Mouse (Mus musculus): Measurements from ENCODE around the gene Gca.

Gene Gca

GRCm38 (mm10) chr2:62664135-62664670 lies at the start of gene Gca:
Gene Gca, plus strand, starts transcription at chr2:62664285.
- peak; percentile 56 for DNase-seq (ENCODE audit: low read depth)

DNA sequence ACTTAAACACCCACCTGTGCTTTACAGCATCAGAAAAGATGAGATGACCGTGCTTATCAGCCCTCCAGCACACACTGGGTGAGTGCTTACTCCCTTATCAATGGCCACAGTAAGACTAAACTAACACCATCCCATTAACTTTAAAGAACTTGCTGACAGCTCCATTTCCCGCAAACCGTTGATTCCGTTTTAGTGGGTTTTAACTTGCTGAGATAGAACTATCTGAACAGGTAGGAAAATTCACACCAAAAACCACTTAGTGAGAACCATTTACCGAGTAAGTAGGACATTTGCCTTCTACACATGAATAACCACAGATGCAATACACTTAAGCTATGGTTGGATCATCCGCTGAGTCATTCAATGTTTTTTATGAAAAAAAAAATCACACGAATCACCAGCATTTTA lies 45.1 kb upstream of the Gca start:
- DNase-seq (ENCODE audit: low read depth) = no peak

- no peak for DNase-seq (ENCODE audit: low read depth)
Observed at GRCm38 (mm10) chr2:62619679-62620078, 44.4 kb upstream of the Gca start.

GRCm38 (mm10) chr2:62623024-62623441 lies 41.1 kb upstream of the Gca start:
- DNase-seq (ENCODE audit: low read depth) = peak; percentile 18

GRCm38 (mm10) chr2:62627728-62628127 lies 36.4 kb upstream of the Gca start:
- DNase-seq (ENCODE audit: low read depth) = peak; percentile 71

DNA sequence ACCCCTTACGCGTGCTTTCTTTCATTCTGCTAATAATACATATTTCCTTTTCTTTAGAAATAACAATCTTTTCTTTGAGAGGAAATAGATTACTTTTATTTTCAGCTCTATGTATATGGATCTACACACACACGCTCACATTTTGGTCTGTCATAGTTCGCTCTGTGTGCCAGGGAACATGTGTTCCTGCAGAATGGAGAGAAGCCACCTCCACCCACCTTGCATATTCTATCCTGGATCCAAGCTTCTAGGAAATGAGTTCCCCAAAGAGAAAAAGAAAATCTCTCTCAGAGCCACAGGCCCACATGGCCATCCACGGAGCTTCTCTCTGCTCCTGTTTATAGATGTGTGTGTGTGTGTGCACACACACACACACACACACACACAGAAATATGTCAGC lies 35.7 kb upstream of the Gca start:
- DNase-seq (ENCODE audit: low read depth) = no peak

DNA sequence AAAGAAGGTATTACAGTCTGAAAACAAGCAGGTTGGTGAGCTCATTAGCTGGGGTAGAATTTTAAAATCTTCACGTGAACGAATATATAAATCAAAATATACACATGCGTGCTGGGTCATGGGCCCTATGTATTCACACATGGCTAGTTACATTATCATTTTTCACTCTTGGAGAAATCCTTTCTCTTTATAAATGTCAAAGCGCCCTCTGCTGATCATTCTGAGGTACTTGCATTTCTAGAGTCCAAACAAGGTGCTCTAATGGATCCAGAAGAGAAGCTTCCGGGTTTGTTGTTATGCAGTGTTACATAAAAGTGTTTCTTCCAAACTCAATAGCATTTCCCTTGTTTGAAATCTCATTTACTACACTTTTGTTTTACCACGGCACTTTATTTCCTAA lies 33.6 kb upstream of the Gca start:
- peak; percentile 69 for DNase-seq (ENCODE audit: low read depth)

GRCm38 (mm10) chr2:62639869-62640268 lies 24.2 kb upstream of the Gca start:
- DNase-seq (ENCODE audit: low read depth) = no peak

GRCm38 (mm10) chr2:62643405-62644305 lies 20.4 kb upstream of the Gca start:
- DNase-seq (ENCODE audit: low read depth) = peak; percentile 4

GRCm38 (mm10) chr2:62644891-62645290 lies 19.2 kb upstream of the Gca start:
- DNase-seq (ENCODE audit: low read depth) = no peak

DNA sequence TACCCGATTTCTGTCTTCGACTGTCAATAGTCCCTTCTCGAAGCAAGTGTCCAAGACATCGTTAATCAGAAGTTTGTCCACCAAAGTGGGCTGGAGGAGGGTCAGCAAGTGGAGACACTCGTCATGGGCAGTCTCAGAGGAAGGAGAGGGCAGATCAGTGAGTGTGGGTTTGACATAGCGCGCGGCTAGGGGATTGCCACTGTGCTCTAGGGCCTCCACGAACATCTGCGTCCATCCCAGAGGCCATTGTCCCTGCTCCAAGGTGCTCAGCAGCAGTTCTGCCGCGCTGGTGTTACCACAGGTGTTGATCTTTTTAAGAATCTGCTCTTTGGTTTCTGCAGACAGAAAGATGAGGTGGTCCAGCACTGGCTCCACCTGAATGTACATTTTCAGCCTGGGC lies 18.6 kb upstream of the Gca start:
- no peak for DNase-seq (ENCODE audit: low read depth)

GRCm38 (mm10) chr2:62646014-62646645 lies 18.0 kb upstream of the Gca start, which contains the start of gene Ifih1:
Gene Ifih1, minus strand, starts transcription at chr2:62646255.
- peak; percentile 28 for DNase-seq (ENCODE audit: low read depth)

DNA sequence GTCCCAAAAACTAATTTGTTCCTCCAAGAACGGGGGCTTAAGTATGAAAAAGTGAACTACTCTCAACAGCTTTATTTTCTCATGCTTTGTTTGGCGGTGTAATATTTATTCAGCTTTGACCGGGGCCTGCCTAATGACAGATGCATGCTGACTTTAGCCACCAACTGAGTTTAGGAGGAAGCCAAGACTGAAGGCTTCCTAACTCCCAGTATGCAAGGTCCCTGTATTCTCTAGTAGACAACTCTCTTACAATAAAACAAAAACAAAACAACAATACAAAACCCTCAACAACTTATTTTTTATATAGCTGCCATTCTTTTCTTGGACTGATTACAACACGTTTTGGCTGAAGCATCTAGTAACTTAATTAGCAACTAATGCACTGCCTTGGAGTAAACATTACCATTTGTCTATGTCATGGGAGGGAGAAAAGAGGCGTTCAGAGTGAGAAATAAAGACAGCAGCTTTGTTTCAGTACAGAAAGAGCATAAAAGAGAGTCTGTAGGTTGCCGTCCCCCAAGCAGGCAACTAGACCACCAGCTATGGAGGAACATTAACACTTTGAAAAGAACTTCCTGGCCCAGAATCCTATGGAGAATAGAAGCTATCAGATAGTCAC lies 17.3 kb upstream of the Gca start:
- no peak for DNase-seq (ENCODE audit: low read depth)

- DNase-seq (ENCODE audit: low read depth) = no peak
Observed at GRCm38 (mm10) chr2:62651890-62652289, 12.2 kb upstream of the Gca start.

- DNase-seq (ENCODE audit: low read depth) = no peak
Observed at GRCm38 (mm10) chr2:62652466-62652865, 11.6 kb upstream of the Gca start.

- DNase-seq (ENCODE audit: low read depth) = peak; percentile 64
Observed at GRCm38 (mm10) chr2:62654519-62655338, 9.4 kb upstream of the Gca start.

DNA sequence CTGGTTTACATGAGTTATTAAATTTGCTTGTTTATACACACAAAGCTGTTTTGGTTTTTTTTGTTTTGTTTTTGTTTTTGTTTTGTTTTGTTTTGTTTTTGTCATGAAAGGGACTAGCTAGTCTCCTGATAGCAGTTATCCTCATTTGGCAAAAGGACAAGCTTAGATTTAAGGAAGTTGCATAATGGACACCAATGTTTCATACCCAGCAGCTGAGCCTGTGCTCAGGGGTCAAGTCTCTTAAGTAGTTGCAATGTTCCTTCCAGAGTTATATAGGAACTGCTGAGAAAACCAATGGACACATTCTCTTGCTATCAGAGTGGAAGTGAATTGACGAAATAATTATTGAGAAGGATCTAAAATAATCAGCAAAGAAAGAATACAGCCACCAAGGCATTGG lies 8.0 kb upstream of the Gca start:
- DNase-seq (ENCODE audit: low read depth) = no peak

DNA sequence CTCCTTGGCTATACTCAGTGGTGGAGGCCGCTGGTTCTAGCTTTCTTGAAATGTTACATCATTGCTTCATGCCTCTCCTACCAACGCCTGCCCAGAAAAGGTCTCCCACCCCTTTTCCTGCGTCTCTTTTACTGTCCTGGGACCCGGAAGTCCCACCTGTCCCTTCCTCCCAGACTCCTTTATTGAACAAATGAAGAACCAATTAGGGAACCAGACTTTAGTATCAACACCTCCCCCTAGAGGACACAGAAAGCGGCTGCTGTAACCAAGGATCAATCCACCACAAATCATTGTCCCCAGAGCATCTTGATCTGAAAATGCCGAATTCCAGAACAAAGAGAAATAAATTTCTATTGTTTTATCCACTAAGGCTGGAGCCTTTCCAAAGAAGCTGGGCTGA lies 3.5 kb upstream of the Gca start:
- DNase-seq (ENCODE audit: low read depth) = no peak

DNA sequence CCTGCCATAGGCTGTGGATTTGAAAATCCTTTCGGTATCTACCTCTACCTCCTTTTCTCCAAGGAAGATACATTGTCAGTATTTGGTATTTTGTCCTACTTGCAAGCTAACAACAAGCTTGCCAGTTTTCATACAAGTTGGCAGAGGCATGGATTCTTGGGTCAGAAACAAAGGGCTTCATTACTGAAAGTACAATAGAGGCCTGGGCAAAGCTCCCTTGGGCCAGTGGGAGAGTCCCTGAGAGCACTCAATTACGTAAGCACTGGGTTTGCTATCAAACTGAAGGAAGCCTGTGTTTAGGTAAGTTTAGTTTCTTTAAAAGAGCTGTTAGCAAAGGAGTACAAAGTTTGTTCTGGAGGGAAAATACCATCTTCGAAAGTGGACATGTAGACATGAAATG lies 1.5 kb upstream of the Gca start:
- no peak for DNase-seq (ENCODE audit: low read depth)

GRCm38 (mm10) chr2:62664839-62665238 lies 754 bp downstream of the Gca start:
- DNase-seq (ENCODE audit: low read depth) = no peak

GRCm38 (mm10) chr2:62665536-62665935 lies 1.5 kb downstream of the Gca start:
- DNase-seq (ENCODE audit: low read depth) = no peak

DNA sequence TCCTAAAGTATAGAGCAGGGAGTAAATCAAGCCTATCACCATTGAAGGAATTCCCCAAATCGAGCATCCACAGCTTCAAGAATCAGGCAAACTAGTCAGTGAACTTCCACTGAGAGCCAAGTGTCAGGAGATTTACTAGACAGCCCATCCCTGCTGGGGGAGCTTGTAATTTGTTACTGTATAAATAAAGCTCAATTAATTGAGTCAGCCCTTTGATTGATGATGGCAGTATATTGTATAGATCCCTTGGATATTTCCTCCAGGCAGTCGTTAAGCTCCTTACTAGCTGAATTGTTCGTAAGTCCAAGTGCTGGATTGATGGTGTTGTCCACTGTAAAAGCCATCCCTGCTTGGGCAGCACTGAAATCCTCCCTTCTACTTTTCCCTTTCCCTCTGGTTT lies 5.8 kb downstream of the Gca start:
- DNase-seq (ENCODE audit: low read depth) = no peak
